Mouse (Mus musculus) G1E (cell line): Measurements from ENCODE around the gene Map3k12.

Experiments used
- CTCF ChIP-seq: IDR thresholded peaks from 2 replicates; pipeline ENCODE4 v1.5.1; 2012; ENCODE audit warnings: low read depth, low read length, inconsistent platforms, mixed read lengths
- GATA1 ChIP-seq: IDR thresholded peaks from 2 replicates; pipeline ENCODE4 v1.6.1; 2012; ENCODE audit warnings: borderline replicate concordance, low read length, inconsistent platforms, mixed read lengths
- GATA2 ChIP-seq: IDR thresholded peaks from 2 replicates; pipeline ENCODE4 v1.6.1; 2012; ENCODE audit warnings: low read depth, low read length, inconsistent platforms, borderline replicate concordance
- POLR2AphosphoS5 ChIP-seq: IDR thresholded peaks from 2 replicates; pipeline ENCODE4 v1.6.1; 2012; ENCODE audit warnings: low read depth, low read length, inconsistent platforms; ENCODE audit not compliant: insufficient replicate concordance
- TAL1 ChIP-seq: conservative IDR thresholded peaks from 2 replicates; pipeline ENCODE4 v1.6.1; 2012; ENCODE audit warnings: low read depth, low read length, inconsistent platforms, mixed read lengths

DNA sequence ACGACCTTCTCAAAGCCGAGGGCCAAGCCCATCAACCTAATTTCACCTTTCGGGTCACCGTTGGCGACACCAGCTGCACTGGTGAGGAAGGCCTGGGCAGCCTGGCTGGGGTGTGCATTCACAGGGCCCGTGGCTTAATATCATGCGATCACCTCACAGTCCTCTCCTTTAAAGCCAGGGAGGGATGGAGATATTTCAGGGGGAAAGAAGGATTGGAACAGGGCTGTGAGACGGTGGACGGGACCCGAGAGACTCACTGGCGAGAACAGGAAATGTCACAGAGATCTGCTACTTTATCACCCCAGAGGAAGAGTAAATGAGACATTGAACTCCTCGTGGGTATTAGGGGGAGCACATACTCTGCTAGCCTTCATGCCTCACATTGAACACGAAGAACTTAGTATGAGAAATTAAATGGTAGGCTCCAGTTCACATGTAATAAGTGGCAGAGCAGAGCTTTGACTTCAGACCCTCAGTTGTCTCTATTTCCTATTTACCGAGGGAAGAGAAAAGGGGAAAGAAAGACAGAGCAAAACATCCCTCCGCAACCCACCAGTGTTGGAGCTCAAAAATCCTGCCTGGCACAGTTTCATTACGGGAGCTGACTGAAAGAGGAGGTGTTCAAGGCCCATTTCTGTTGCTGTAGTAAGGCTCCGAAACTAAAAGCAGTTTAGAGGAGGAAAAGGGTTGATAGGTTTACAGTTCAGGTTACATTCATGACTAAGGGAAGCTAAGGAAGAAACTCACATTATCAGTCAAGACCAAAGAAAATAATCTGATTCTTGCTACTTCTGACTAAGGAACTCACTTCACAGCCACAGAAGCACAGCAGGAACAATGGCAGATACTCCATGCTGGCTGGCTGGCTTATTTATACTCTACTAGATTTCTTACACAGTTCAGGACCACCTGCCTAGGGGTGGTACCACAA, 2.6 kb upstream of the Map3k12 start:
- no peak for TF ChIP-seq CTCF
- TF ChIP-seq GATA1: no peak
- TF ChIP-seq TAL1: no peak
- no peak for TF ChIP-seq GATA2
- no peak for TF ChIP-seq POLR2AphosphoS5
